ENCODE assay signal across 11 mouse cellular contexts in the genomic region with DNA sequence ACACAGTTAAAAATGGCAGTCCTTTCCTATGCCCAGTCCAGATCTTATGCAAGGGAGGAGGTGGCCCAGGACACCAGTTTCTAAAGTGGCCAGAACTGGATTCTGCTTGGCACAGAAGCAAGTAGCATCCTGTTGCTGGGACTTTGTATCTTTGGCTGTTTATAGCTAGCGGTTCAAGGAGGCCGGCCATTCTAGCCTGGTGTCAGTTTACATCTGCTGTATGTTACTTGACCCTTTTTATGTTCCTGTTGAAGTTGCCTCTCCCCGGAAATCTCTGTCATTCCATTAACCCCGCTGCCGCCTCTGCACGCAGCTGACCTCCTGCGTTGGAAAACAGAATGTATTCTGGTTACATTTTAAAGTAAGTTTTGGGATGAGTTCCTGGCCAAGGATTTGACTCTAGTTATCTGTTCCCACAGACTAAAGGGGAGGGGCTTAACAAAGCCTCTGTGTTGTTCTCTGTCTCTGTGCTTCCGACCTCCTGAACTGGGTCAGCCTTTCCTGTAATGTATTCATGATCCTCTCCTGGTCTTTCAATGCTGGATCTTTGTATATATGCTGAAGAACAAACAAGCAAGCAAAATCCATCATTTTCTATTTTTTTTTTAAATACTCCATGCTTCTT.
A peak's percentile ranks its signal among the peaks of the same experiment; 100 is the strongest.
DNase-seq lines count a peak whose midpoint lies in the region; ATAC-seq and TF ChIP-seq lines count a peak whose summit lies in the region.
"Had no signal": no experiment of that assay in that cellular context is flagged by ENCODE, and none has a peak within 500 bp of the region (broad histone marks: within the 10 kb centered on the region; RNA-seq: fewer than 3 reads in every experiment).

No protein-coding gene starts in this region.

- no peaks in the 10 kb centered on the region for H3K27me3 ChIP-seq in kidney, adult 2 months (replicated peaks; ENCODE audit: control insufficient read depth, insufficient read depth, low read length)
- H3K27me3 ChIP-seq in intestine, embryonic 15.5 days (replicated peaks) = no peaks in the 10 kb centered on the region
- H3K27me3 ChIP-seq: CH12.LX had no signal

- no peaks in the 10 kb centered on the region for H3K4me1 ChIP-seq in kidney, adult 2 months (ENCODE audit: control insufficient read depth, insufficient read depth, low read length)
- H3K4me1 ChIP-seq in intestine, embryonic 15.5 days (replicated peaks) = no peaks in the 10 kb centered on the region

- H3K9ac ChIP-seq in intestine, embryonic 15.5 days = no peak overlapping the region
- H3K9ac ChIP-seq: forebrain, postnatal 0 days; liver, postnatal 0 days had no signal

- peak; percentile 45; the same call in 1 of the 2 replicates for ATAC-seq in intestine, embryonic 15.5 days
- no peak for ATAC-seq in monocyte, adult 5-6 weeks (replicated peaks; ENCODE audit: insufficient number of reproducible peaks, low FRiP score, low TSS enrichment, poor library complexity, severe bottlenecking)
- ATAC-seq: forebrain, postnatal 0 days; liver, postnatal 0 days had no signal

- TF ChIP-seq POLR2A in kidney, adult 2 months (IDR thresholded peaks at IDR 0.05; ENCODE audit: low read depth, low read length) = no peak

- H3K27ac ChIP-seq in kidney, adult 2 months (ENCODE audit: insufficient read depth, low read depth, low read length) = no peak overlapping the region
- H3K27ac ChIP-seq in intestine, embryonic 15.5 days = 0 out of 2 replicates have a peak overlapping the region, but pooled peaks have one; percentile 20

- H3K4me2 ChIP-seq in intestine, embryonic 15.5 days (replicated peaks) = 0 out of 2 replicates have a peak overlapping the region, but pooled peaks have one; percentile 14

- WGBS in kidney, adult 2 months = 16% methylated on average over 8 of the region's 8 CpGs
- WGBS in intestine, embryonic 15.5 days = 22% methylated on average over 8 of the region's 8 CpGs

- no peak for TF ChIP-seq CTCF in kidney, adult 2 months (conservative IDR thresholded peaks at IDR 0.05; ENCODE audit: insufficient read depth, insufficient read length, low read depth, low read length)

- H3K36me3 ChIP-seq in kidney, adult 2 months (ENCODE audit: control insufficient read depth, insufficient read depth, low read length) = no peaks in the 10 kb centered on the region
- no peaks in the 10 kb centered on the region for H3K36me3 ChIP-seq in intestine, embryonic 15.5 days

- no peak overlapping the region for H3K4me3 ChIP-seq in kidney, adult 2 months (ENCODE audit: insufficient read depth, low read depth, low read length)
- no peak overlapping the region for H3K4me3 ChIP-seq in intestine, embryonic 15.5 days (replicated peaks)

- H3K9me3 ChIP-seq in intestine, embryonic 15.5 days = no peaks in the 10 kb centered on the region

- peak; percentile 47 for DNase-seq in kidney, adult 2 months
- no peak for DNase-seq in kidney, adult 18-20 months
- DNase-seq in forelimb bud, embryonic 11.5 days (ENCODE audit: low read depth, low spot score) = peak; percentile 62
- DNase-seq in lung, postnatal 36 days = peak; percentile 43
- no peak for DNase-seq in cerebellum, adult 9-11 months
- DNase-seq in spleen, postnatal 36 days (ENCODE audit: low spot score in 2 of 2) = no peak
- DNase-seq: forebrain, postnatal 0 days; liver, postnatal 0 days had no signal

Comparison
In these comparisons a context has a peak if more than half of its experiments do, and no peak if none do; other contexts are left out.
1. DNase-seq: peak in kidney, adult 2 months (single experiment), forelimb bud, embryonic 11.5 days (single experiment) and lung, postnatal 36 days (single experiment); none in kidney, adult 18-20 months (single experiment), cerebellum, adult 9-11 months (single experiment) and spleen, postnatal 36 days (0 of 2).